Mouse (Mus musculus): ENCODE data around the gene Slc9b1.

The Slc9b1 gene

GRCm38 (mm10) chr3:135347739-135348264 lies at the start of gene Slc9b1:
Gene Slc9b1, plus strand, starts transcription at chr3:135348029.
- DNase-seq (ENCODE audit: low spot score in 2 of 2) = no peak

- no peak for DNase-seq (ENCODE audit: low spot score in 2 of 2)
Measured at GRCm38 (mm10) chr3:135298560-135298959, 49.3 kb upstream of the Slc9b1 start.

- DNase-seq (ENCODE audit: low spot score in 2 of 2) = no peak
Measured at GRCm38 (mm10) chr3:135300081-135300480, 47.7 kb upstream of the Slc9b1 start.

GRCm38 (mm10) chr3:135304060-135304459 lies 43.8 kb upstream of the Slc9b1 start:
- DNase-seq (ENCODE audit: low spot score in 2 of 2) = no peak

GRCm38 (mm10) chr3:135304566-135304965 lies 43.3 kb upstream of the Slc9b1 start:
- DNase-seq (ENCODE audit: low spot score in 2 of 2) = no peak

GRCm38 (mm10) chr3:135307411-135308259 lies 40.2 kb upstream of the Slc9b1 start, which contains the start of gene Slc9b2:
Gene Slc9b2, plus strand, starts transcription at chr3:135307700.
- no peak for DNase-seq (ENCODE audit: low spot score in 2 of 2)

GRCm38 (mm10) chr3:135312916-135313491 lies 34.8 kb upstream of the Slc9b1 start:
- DNase-seq (ENCODE audit: low spot score in 2 of 2) = no peak

- DNase-seq (ENCODE audit: low spot score in 2 of 2) = no peak
Measured at GRCm38 (mm10) chr3:135313727-135314126, 34.1 kb upstream of the Slc9b1 start.

GRCm38 (mm10) chr3:135314811-135315210 lies 33.0 kb upstream of the Slc9b1 start:
- no peak for DNase-seq (ENCODE audit: low spot score in 2 of 2)

GRCm38 (mm10) chr3:135315720-135316425 lies 32.0 kb upstream of the Slc9b1 start:
- no peak for DNase-seq (ENCODE audit: low spot score in 2 of 2)

GRCm38 (mm10) chr3:135318331-135318730 lies 29.5 kb upstream of the Slc9b1 start:
- DNase-seq (ENCODE audit: low spot score in 2 of 2) = no peak

- DNase-seq (ENCODE audit: low spot score in 2 of 2) = no peak
Measured at GRCm38 (mm10) chr3:135324354-135324753, 23.5 kb upstream of the Slc9b1 start.

- no peak for DNase-seq (ENCODE audit: low spot score in 2 of 2)
Measured at GRCm38 (mm10) chr3:135327176-135327575, 20.7 kb upstream of the Slc9b1 start.

GRCm38 (mm10) chr3:135327601-135328000 lies 20.2 kb upstream of the Slc9b1 start:
- no peak for DNase-seq (ENCODE audit: low spot score in 2 of 2)

- peak in 1 of 2 experiments; percentile 34 for DNase-seq (ENCODE audit: low spot score in 2 of 2)
Measured at GRCm38 (mm10) chr3:135328560-135328959, 19.3 kb upstream of the Slc9b1 start.

GRCm38 (mm10) chr3:135332691-135333090 lies 15.1 kb upstream of the Slc9b1 start:
- no peak for DNase-seq (ENCODE audit: low spot score in 2 of 2)

GRCm38 (mm10) chr3:135333763-135334162 lies 14.1 kb upstream of the Slc9b1 start:
- no peak for DNase-seq (ENCODE audit: low spot score in 2 of 2)

GRCm38 (mm10) chr3:135349022-135349421 lies 1.2 kb downstream of the Slc9b1 start:
- no peak for DNase-seq (ENCODE audit: low spot score in 2 of 2)

- no peak for DNase-seq (ENCODE audit: low spot score in 2 of 2)
Measured at GRCm38 (mm10) chr3:135351857-135352256, 4.0 kb downstream of the Slc9b1 start.

GRCm38 (mm10) chr3:135357394-135357793 lies 9.6 kb downstream of the Slc9b1 start:
- DNase-seq (ENCODE audit: low spot score in 2 of 2) = no peak

GRCm38 (mm10) chr3:135375836-135376235 lies 28.0 kb downstream of the Slc9b1 start:
- no peak for DNase-seq (ENCODE audit: low spot score in 2 of 2)

- no peak for DNase-seq (ENCODE audit: low spot score in 2 of 2)
Measured at GRCm38 (mm10) chr3:135377445-135377844, 29.6 kb downstream of the Slc9b1 start.
